Mouse (Mus musculus): Measurements from ENCODE around the gene Pcdh19.

DNA sequence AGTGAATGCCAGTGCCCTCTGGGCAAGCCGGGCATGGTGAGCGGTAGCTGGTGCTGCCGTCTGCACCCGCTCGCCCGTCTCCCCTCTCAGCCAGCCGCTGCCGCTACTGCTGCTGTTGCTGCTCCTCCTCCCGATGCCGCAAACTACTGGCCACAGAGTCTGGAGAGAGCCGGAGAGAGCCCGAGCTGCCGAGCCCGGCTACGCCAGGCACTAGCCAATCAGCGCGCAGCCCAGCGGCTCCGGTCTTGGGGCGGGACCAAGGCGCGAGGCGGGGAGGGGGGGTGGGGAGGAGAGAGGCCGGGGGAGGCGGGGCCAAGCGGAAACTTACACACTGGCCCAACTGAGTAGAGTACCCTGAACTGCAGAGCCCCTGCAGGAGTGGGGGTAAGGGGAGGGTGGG is at the start of gene Pcdh19:
- TF ChIP-seq CTCF (IDR thresholded peaks at IDR 0.05; ENCODE audit: low read depth) (no peak), EP300 (optimal IDR thresholded peaks at IDR 0.05) (no peak)

All from stomach, postnatal 0 days (tissue).